Mouse (Mus musculus): ENCODE results near the gene Aldoart2. TPM values are rescaled to one million over a fixed set of nuclear protein-coding genes. Genes with fewer than 3 reads are reported as not detected.

The Aldoart2 gene
- polyA plus RNA-seq, 1 experiment from 2014 or later: not detected

DNA sequence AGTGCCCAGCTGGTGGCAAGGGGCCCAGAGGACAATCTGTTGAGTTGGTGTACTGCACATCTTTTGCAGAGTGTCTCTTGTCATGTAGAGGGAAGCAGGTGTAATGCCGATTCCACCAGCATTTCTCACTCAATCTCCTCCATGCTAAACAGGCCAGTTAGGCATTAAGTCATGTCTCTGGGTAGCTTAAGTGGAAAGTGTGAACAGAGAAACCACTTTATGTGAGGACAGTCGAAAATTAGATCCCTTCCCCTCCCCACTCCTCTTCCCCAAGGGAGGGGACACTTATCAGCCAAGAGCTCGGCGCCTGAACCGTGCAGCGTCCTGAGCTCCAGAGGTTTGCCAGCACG lies 33.5 kb downstream of the Aldoart2 start:
- no peaks in the 10 kb centered on the region for H3K9me3 ChIP-seq (replicated peaks)
- peak overlapping the region; percentile 52 for H3K4me3 ChIP-seq
- peak overlapping the region; percentile 90 for H3K4me2 ChIP-seq
- 4% methylated on average over 7 of the region's 7 CpGs for WGBS
- peak overlapping the region; percentile 51 for H3K9ac ChIP-seq
- no peaks in the 10 kb centered on the region for H3K36me3 ChIP-seq (ENCODE audit: poor library complexity, severe bottlenecking)
- no peak for ATAC-seq
- H3K27ac ChIP-seq: no peak overlapping the region
- peaks cover 67% of the 10 kb centered on the region for H3K27me3 ChIP-seq
- H3K4me1 ChIP-seq: peaks cover 25% of the 10 kb centered on the region

DNA sequence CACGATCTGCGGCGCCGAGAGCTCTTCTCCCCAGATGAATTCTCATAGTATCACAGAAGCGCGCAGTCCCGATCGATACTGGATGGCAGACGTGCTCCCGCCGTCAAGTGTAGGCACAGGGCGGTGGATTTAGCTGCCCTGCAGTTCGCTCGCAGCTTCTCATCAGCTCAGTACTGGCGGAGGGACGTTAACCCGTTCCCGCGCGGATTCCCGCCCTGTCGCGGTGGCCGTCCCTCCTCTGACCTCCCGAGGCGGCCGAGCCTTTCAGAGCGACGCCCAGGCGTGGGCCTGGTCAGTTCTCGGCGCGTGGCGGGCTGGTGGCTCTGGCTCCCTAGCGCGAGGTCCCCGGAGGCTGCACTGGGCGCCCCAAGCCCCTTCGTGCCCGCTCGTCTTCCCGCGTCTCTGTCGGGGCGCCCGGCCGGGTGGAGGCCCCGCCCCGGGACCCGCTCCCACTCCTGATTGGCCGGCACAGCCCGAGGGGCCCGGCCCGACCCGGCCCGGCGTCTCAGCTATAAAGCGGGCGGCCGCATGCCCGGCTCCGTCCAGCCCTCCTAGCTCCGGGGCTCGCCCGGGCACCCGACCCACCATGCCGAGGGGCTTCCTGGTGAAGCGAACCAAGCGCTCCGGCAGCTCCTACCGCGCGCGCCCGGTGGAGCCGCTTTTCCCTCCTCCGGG lies 34.0 kb downstream of the Aldoart2 start, which contains the start of gene Insm2:
Gene Insm2 (plus strand): TSS at position 541 of the 675 bp plus-strand sequence.
- peak; percentile 85 for ATAC-seq
- peak within 1 kb of the TSS; percentile 52 for H3K4me3 ChIP-seq
- H3K9me3 ChIP-seq (replicated peaks): no peaks in the 10 kb centered on the region
- WGBS: under 1% methylated on average over 77 of the region's 77 CpGs
- peak within 1 kb of the TSS; percentile 51 for H3K9ac ChIP-seq
- no peak within 1 kb of the TSS for H3K27ac ChIP-seq
- peak within 1 kb of the TSS; percentile 90 for H3K4me2 ChIP-seq
- peaks cover 67% of the 10 kb centered on the region for H3K27me3 ChIP-seq
- peaks cover 25% of the 10 kb centered on the region for H3K4me1 ChIP-seq
- H3K36me3 ChIP-seq (ENCODE audit: poor library complexity, severe bottlenecking): no peaks in the 10 kb centered on the region

DNA sequence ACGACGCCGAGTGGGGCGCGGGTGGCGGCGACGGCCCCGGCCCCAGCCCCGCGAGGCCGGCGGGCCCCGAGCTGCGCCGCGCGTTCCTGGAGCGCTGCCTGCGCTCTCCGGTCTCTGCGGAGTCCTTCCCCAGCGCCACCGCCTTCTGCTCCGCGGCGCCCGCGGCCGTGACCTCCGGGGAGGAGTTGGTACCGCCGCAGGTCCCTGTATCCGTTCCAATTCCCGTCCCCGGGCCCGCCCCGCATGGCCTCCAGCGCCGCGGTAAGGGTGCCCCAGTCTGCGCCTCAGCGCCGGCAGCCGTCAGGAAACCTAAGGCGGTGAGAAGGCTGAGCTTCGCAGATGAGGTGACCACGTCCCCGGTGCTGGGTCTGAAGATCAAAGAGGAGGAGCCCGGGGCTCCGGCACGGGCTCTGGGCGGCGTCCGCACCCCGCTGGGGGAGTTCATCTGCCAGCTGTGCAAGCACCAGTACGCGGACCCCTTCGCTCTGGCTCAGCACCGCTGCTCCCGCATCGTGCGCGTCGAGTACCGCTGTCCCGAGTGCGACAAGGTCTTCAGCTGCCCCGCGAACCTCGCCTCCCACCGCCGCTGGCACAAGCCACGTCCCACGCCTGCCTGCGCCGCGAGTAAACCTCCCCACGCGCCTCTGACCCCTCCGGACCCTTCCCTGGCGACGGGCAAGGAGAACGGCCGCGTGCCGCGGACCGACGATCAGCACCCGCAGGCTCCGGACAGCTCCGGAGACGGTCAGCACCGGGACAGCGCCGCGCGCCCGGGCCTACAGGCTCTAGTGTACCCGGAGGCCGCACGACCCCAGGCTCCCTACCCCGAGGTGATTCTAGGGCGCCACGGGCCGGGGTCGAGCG lies 34.8 kb downstream of the Aldoart2 start:
- Histone ChIP-seq H3K9me3 (replicated peaks) (no peaks in the 10 kb centered on the region), H3K4me1 (peaks cover 25% of the 10 kb centered on the region), H3K9ac (peak overlapping the region; percentile 51), H3K27me3 (peaks cover 67% of the 10 kb centered on the region), H3K36me3 (ENCODE audit: poor library complexity, severe bottlenecking) (no peaks in the 10 kb centered on the region), H3K27ac (no peak overlapping the region), H3K4me2 (peak overlapping the region; percentile 90), H3K4me3 (peak overlapping the region; percentile 52)
- ATAC-seq: peak; percentile 66
- WGBS: under 1% methylated on average over 105 of the region's 109 CpGs

DNA sequence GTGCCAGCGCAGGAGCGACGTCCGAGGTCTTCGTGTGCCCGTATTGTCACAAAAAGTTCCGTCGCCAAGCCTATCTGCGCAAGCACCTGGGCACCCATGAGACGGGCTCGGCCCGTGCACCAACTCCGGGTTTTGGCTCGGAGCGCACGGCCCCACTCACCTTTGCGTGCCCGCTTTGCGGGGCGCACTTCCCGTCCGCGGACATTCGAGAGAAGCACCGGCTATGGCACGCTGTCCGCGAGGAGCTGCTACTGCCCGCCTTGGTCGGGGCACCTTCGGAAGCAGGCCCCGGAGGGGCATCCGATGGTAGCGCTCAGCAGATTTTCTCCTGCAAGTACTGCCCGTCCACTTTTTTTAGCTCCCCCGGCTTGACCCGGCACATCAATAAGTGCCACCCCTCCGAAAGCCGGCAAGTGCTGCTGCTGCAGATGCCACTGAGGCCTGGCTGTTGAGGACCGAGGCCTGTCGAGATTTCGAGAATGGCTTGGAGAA lies 35.5 kb downstream of the Aldoart2 start:
- WGBS: 2% methylated on average over 39 of the region's 42 CpGs
- H3K27me3 ChIP-seq: peaks cover 67% of the 10 kb centered on the region
- H3K4me3 ChIP-seq: peak overlapping the region; percentile 52
- H3K4me1 ChIP-seq: peaks cover 25% of the 10 kb centered on the region
- no peaks in the 10 kb centered on the region for H3K9me3 ChIP-seq (replicated peaks)
- no peaks in the 10 kb centered on the region for H3K36me3 ChIP-seq (ENCODE audit: poor library complexity, severe bottlenecking)
- H3K4me2 ChIP-seq: peak overlapping the region; percentile 90
- ATAC-seq: 0 out of 2 replicates have a peak, but pooled peaks have one; percentile 1
- no peak overlapping the region for H3K27ac ChIP-seq
- H3K9ac ChIP-seq: peak overlapping the region; percentile 51

DNA sequence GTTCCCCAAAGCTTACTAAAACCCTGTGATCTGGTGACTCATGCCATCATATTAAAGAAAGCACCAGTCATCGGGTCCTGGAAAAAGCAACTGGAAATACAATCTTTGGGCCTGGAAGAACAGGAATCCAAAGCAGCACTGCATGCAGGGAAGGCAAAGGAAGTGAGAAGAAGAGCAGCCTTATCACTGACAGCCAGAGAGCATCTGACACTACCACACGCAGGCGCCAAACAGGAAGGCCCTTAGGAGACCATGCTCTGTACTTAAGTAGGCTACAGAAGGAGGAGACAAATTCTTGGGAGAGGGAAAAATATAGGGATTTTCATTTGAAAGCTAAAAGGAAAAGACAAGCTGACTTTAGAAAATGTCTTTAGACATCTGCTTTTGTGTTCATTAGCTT lies 39.4 kb downstream of the Aldoart2 start:
- WGBS: 93% methylated on average over 3 of the region's 3 CpGs
- Histone ChIP-seq H3K4me2 (no peak overlapping the region), H3K4me1 (peaks cover 17% of the 10 kb centered on the region)

DNA sequence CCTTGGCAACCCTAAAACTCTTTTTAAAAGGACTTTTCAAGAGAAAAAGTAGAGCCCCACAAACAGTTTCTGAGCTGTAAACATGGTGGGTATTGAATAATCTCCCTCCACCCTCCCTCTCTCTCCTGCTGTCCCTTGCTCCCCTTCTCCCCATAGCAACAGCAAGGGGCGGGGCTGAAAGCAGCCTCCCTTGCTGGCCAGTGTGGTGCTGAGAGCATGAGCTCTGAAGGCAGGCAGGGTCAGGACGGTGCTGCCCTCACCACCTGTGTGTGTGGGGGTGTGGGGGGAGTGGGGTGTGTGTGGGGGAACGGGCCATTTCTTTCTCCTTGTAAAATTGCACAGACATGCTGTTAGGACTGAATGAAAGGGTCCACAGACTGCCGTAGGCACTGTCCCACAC lies 42.9 kb downstream of the Aldoart2 start:
- Histone ChIP-seq H3K27me3 (no peaks in the 10 kb centered on the region; the same call in 1 of the 2 replicates), H3K9ac (no peak overlapping the region), H3K27ac (no peak overlapping the region), H3K4me1 (peaks cover 4% of the 10 kb centered on the region), H3K4me3 (no peak overlapping the region), H3K36me3 (ENCODE audit: poor library complexity, severe bottlenecking) (no peaks in the 10 kb centered on the region), H3K9me3 (replicated peaks) (no peaks in the 10 kb centered on the region), H3K4me2 (no peak overlapping the region)
- 18% methylated on average over 4 of the region's 4 CpGs for WGBS
- 0 out of 2 replicates have a peak, but pooled peaks have one; percentile 24 for ATAC-seq

More for the DNA sequence above, 39.4 kb downstream of the Aldoart2 start:
- no peaks in the 10 kb centered on the region for H3K36me3 ChIP-seq (ENCODE audit: poor library complexity, severe bottlenecking)
- peaks cover 31% of the 10 kb centered on the region for H3K27me3 ChIP-seq
- H3K9ac ChIP-seq: no peak overlapping the region
- H3K4me3 ChIP-seq: no peak overlapping the region
- H3K27ac ChIP-seq: no peak overlapping the region
- H3K9me3 ChIP-seq (replicated peaks): no peaks in the 10 kb centered on the region
- ATAC-seq: no peak

DNA sequence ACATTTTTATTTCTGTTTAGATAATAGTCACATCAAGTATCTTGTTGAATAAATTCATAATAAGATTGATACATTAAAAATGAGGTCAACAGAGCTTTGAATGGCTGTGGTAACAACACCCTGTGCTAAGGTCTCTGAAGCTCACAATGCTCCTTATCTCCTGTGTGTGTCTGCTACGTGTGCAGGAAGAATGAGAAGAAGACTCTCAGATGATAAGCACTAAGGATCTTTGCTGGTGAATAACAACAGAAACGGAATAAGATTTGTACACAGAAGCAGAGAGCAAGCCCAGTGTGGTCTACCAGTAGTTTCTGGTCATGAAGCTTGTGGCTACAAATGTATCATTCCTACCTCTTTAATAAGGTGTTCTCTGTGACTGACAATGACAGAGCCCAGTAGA lies 45.8 kb downstream of the Aldoart2 start:
- Histone ChIP-seq H3K27ac (no peak overlapping the region), H3K9ac (no peak overlapping the region), H3K27me3 (no peaks in the 10 kb centered on the region), H3K4me3 (no peak overlapping the region), H3K4me2 (no peak overlapping the region), H3K36me3 (ENCODE audit: poor library complexity, severe bottlenecking) (no peaks in the 10 kb centered on the region), H3K9me3 (replicated peaks) (no peaks in the 10 kb centered on the region), H3K4me1 (peaks cover 4% of the 10 kb centered on the region)
- 74% methylated on average over 2 of the region's 2 CpGs for WGBS
- ATAC-seq: no peak

Other genes starting within 250 kb of the Aldoart2 start
- gene Psma6, start 181.0 kb upstream of the Aldoart2 start, polyA plus RNA-seq (2015; fragmentation: Nextera tagmentation; extraction: Ambion mirVana): 505 and 510 TPM in 2 replicates
- 46.4 and 47.0 TPM in 2 replicates for gene Nfkbia, start 72.6 kb upstream of the Aldoart2 start, polyA plus RNA-seq (2015; fragmentation: Nextera tagmentation; extraction: Ambion mirVana)
- gene Insm2, start 34.2 kb downstream of the Aldoart2 start, polyA plus RNA-seq (2015; fragmentation: Nextera tagmentation; extraction: Ambion mirVana): 1.1 and 2.4 TPM in 2 replicates

Measured in forebrain, embryonic 13.5 days (tissue).